In genomic region chr5:120245336-120245735, GRCm38 (mm10) we compare ENCODE assay signal across 24 mouse cellular contexts.
"Had no signal": no experiment of that assay in that cellular context is flagged by ENCODE, and none has a peak within 500 bp of the region (broad histone marks: within the 10 kb centered on the region; RNA-seq: fewer than 3 reads in every experiment).

No protein-coding gene starts in this region.

- H3K27me3 ChIP-seq: hindbrain, embryonic 15.5 days had no signal

- H3K9ac ChIP-seq: heart, embryonic 12.5 days; hindbrain, embryonic 13.5 days; hindbrain, embryonic 15.5 days; liver, embryonic 13.5 days had no signal

- H3K4me1 ChIP-seq: heart, embryonic 10.5 days; heart, embryonic 12.5 days; hindbrain, embryonic 10.5 days; hindbrain, embryonic 15.5 days; limb, embryonic 10.5 days; liver, embryonic 13.5 days had no signal

- H3K27ac ChIP-seq: gastrocnemius, adult 2 months; heart, embryonic 10.5 days; hindbrain, embryonic 13.5 days; hindbrain, embryonic 15.5 days; hindbrain, postnatal 0 days; layer of hippocampus, adult 2 months; left cerebral cortex, adult 2 months; limb, embryonic 10.5 days; limb, embryonic 12.5 days; liver, embryonic 13.5 days had no signal

- H3K4me3 ChIP-seq: gastrocnemius, adult 2 months; heart, embryonic 10.5 days; heart, embryonic 12.5 days; hindbrain, embryonic 10.5 days; hindbrain, embryonic 13.5 days; hindbrain, embryonic 15.5 days; layer of hippocampus, adult 2 months; left cerebral cortex, adult 2 months; limb, embryonic 10.5 days; limb, embryonic 12.5 days; liver, embryonic 13.5 days had no signal

- H3K36me3 ChIP-seq: heart, embryonic 10.5 days; heart, embryonic 12.5 days; hindbrain, embryonic 10.5 days; hindbrain, embryonic 13.5 days; hindbrain, embryonic 15.5 days; limb, embryonic 10.5 days; limb, embryonic 12.5 days; liver, embryonic 13.5 days had no signal

- DNase-seq: gastrocnemius, adult 2 months; gastrocnemius, postnatal 10 days; gastrocnemius, postnatal 25 days; heart, adult 18-20 months; heart, postnatal 10 days; heart, postnatal 4 days; kidney, adult 18-20 months; kidney, adult 9 months; kidney, postnatal 10 days; kidney, postnatal 25 days; kidney, postnatal 4 days; liver; liver, embryonic 13.5 days had no signal

- H3K9me3 ChIP-seq: heart, embryonic 10.5 days; heart, embryonic 12.5 days; hindbrain, embryonic 10.5 days; hindbrain, embryonic 13.5 days; hindbrain, embryonic 15.5 days; limb, embryonic 10.5 days; limb, embryonic 12.5 days; liver, embryonic 13.5 days had no signal

- H3K4me2 ChIP-seq: heart, embryonic 12.5 days; hindbrain, embryonic 13.5 days; hindbrain, embryonic 15.5 days; limb, embryonic 12.5 days; liver, embryonic 11.5 days; liver, embryonic 13.5 days had no signal
